Mouse (Mus musculus): ENCODE results near the gene Klhl2. TPM values are rescaled to one million over a fixed set of nuclear protein-coding genes. Genes with fewer than 3 reads are reported as not detected.

Gene Klhl2
- polyA plus RNA-seq (2014; fragmentation: Illumina TruSeq; extraction: RNeasy Lipid Tissue Mini Kit (QIAGEN cat#74804); ENCODE audit: insufficient read depth, low read depth, low replicate concordance): 16.6 TPM

GRCm38 (mm10) chr8:64849897-64850541 is at the start of gene Klhl2:
TSS of gene Klhl2 (minus strand) at chr8:64850017.

GRCm38 (mm10) chr8:64733271-64733943 is 116.4 kb downstream of the Klhl2 start, which contains the start of gene Msmo1:
TSS of gene Msmo1 (minus strand) at chr8:64733792.

GRCm38 (mm10) chr8:64692651-64693201 is 157.1 kb downstream of the Klhl2 start, which contains the start of gene Cpe:
TSS of gene Cpe (minus strand) at chr8:64693054.

Other genes starting within 250 kb of the Klhl2 start
- gene Cpe, start 157.0 kb downstream of the Klhl2 start, polyA plus RNA-seq (2014; fragmentation: Illumina TruSeq; extraction: RNeasy Lipid Tissue Mini Kit (QIAGEN cat#74804); ENCODE audit: insufficient read depth, low read depth, low replicate concordance): 37.2 TPM
- 62.1 TPM for gene Msmo1, start 116.2 kb downstream of the Klhl2 start, polyA plus RNA-seq (2014; fragmentation: Illumina TruSeq; extraction: RNeasy Lipid Tissue Mini Kit (QIAGEN cat#74804); ENCODE audit: insufficient read depth, low read depth, low replicate concordance)
- gene Tmem192, start 97.2 kb upstream of the Klhl2 start, polyA plus RNA-seq (2014; fragmentation: Illumina TruSeq; extraction: RNeasy Lipid Tissue Mini Kit (QIAGEN cat#74804); ENCODE audit: insufficient read depth, low read depth, low replicate concordance): 19.7 TPM
- not detected for gene Trim75, start 137.8 kb upstream of the Klhl2 start, polyA plus RNA-seq (2014; fragmentation: Illumina TruSeq; extraction: RNeasy Lipid Tissue Mini Kit (QIAGEN cat#74804); ENCODE audit: insufficient read depth, low read depth, low replicate concordance)
- gene Trim61, start 168.5 kb upstream of the Klhl2 start, polyA plus RNA-seq (2014; fragmentation: Illumina TruSeq; extraction: RNeasy Lipid Tissue Mini Kit (QIAGEN cat#74804); ENCODE audit: insufficient read depth, low read depth, low replicate concordance): not detected
- gene Trim60, start 168.6 kb upstream of the Klhl2 start, polyA plus RNA-seq (2014; fragmentation: Illumina TruSeq; extraction: RNeasy Lipid Tissue Mini Kit (QIAGEN cat#74804); ENCODE audit: insufficient read depth, low read depth, low replicate concordance): not detected
- not detected for gene Apela, start 187.3 kb upstream of the Klhl2 start, polyA plus RNA-seq (2014; fragmentation: Illumina TruSeq; extraction: RNeasy Lipid Tissue Mini Kit (QIAGEN cat#74804); ENCODE audit: insufficient read depth, low read depth, low replicate concordance)
- gene Gm10663, start 225.0 kb upstream of the Klhl2 start, polyA plus RNA-seq (2014; fragmentation: Illumina TruSeq; extraction: RNeasy Lipid Tissue Mini Kit (QIAGEN cat#74804); ENCODE audit: insufficient read depth, low read depth, low replicate concordance): not detected

Data from lung, adult 10 weeks (tissue).